Mouse (Mus musculus): ENCODE results near the gene Zfp12. TPM values are rescaled to one million over a fixed set of nuclear protein-coding genes. Genes with fewer than 3 reads are reported as not detected.

Gene Zfp12
- polyA plus RNA-seq, 1 experiment from 2014 or later: 16.3 TPM

DNA sequence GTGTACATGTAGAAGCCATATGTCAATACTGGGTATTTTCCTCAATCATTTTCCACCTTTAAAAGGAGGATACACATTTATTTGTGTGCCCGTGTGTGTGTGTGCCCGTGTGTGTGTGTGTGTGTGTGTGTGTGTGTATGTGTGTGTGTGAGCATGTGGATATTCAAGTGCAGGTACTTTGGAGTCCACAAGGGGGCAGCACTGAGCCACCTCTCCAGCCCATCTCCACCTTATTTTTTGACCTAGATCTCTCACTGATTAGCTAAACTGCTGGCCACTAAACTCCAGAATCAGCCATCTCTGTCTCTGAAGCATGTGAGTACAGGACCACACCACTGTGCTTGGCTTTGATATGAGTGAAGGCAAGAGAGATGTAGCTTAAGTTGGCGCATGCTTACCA, 59.9 kb downstream of the Zfp12 start:
- Histone ChIP-seq H3K9me3 (ENCODE audit: low read length) (no peaks in the 10 kb centered on the region), H3K27me3 (ENCODE audit: insufficient read depth, low read length) (peaks cover 47% of the 10 kb centered on the region), H3K36me3 (ENCODE audit: insufficient read depth, low read length) (peaks cover 12% of the 10 kb centered on the region), H3K9ac (replicated peaks; ENCODE audit: low read length) (no peak overlapping the region), H3K4me3 (ENCODE audit: low read length) (no peak overlapping the region), H3K4me2 (replicated peaks; ENCODE audit: low read depth, low read length) (no peak overlapping the region), H3K4me1 (ENCODE audit: insufficient read depth, low read length) (peaks cover 12% of the 10 kb centered on the region), H3K27ac (ENCODE audit: low read length) (no peak overlapping the region)
- no peak for ATAC-seq (ENCODE audit: low FRiP score, low TSS enrichment)
- WGBS: 100% methylated on average over 3 of the region's 3 CpGs

DNA sequence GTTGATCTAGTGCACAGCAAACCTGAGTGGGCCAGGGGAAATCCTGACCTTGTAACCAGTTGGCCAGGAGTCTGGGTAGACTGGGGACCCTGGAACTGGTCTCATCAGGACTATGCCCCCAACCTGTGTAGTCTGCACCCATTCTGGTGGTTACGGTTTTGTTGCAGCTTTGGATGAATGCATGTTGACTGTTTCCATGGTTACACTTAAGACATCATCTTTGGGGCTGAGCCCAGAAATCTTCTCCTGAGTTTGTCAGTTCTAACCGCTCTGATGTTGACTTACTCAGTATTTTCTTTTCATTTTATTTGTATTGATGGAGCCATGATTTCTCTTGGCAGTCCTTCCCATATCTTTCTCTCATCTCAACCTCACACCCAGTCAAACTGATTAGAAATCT, 60.4 kb downstream of the Zfp12 start:
- no peak overlapping the region for H3K4me2 ChIP-seq (replicated peaks; ENCODE audit: low read depth, low read length)
- no peak overlapping the region for H3K27ac ChIP-seq (ENCODE audit: low read length)
- H3K9me3 ChIP-seq (ENCODE audit: low read length): no peaks in the 10 kb centered on the region
- peaks cover 17% of the 10 kb centered on the region for H3K36me3 ChIP-seq (ENCODE audit: insufficient read depth, low read length)
- peaks cover 12% of the 10 kb centered on the region for H3K4me1 ChIP-seq (ENCODE audit: insufficient read depth, low read length)
- no peak for ATAC-seq (ENCODE audit: low FRiP score, low TSS enrichment)
- no peak overlapping the region for H3K4me3 ChIP-seq (ENCODE audit: low read length)
- 92% methylated on average over 2 of the region's 2 CpGs for WGBS
- peaks cover 42% of the 10 kb centered on the region for H3K27me3 ChIP-seq (ENCODE audit: insufficient read depth, low read length)
- no peak overlapping the region for H3K9ac ChIP-seq (replicated peaks; ENCODE audit: low read length)

DNA sequence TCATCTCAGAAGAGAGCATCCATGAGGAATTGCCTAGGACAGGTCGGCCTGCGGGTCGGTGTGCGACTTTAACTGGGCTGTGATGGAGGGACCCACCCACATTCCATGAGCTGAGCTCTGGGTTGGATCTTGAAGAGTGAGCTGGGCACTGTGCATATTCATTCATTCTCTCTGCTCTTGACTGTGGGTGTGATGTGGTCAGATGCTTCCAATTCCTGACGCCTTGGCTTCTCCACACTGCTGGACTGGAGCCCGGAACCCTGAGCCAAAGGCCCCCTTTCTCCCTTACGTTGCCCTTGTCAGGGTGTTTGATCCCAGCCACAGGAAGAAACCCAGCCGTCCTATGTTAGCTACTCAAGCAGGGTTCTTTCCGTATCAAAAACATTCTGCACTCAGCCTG, 63.0 kb downstream of the Zfp12 start:
- peaks cover 36% of the 10 kb centered on the region for H3K36me3 ChIP-seq (ENCODE audit: insufficient read depth, low read length)
- H3K27me3 ChIP-seq (ENCODE audit: insufficient read depth, low read length): peaks cover 16% of the 10 kb centered on the region
- no peaks in the 10 kb centered on the region for H3K9me3 ChIP-seq (ENCODE audit: low read length)
- H3K9ac ChIP-seq (replicated peaks; ENCODE audit: low read length): no peak overlapping the region
- no peak overlapping the region for H3K4me3 ChIP-seq (ENCODE audit: low read length)
- H3K4me1 ChIP-seq (ENCODE audit: insufficient read depth, low read length): peaks cover 10% of the 10 kb centered on the region
- no peak for ATAC-seq (ENCODE audit: low FRiP score, low TSS enrichment)
- 89% methylated on average over 9 of the region's 9 CpGs for WGBS
- H3K27ac ChIP-seq (ENCODE audit: low read length): no peak overlapping the region
- H3K4me2 ChIP-seq (replicated peaks; ENCODE audit: low read depth, low read length): no peak overlapping the region

- ATAC-seq (ENCODE audit: low FRiP score, low TSS enrichment): no peak
Observed at GRCm38 (mm10) chr5:143298391-143298790, 63.4 kb downstream of the Zfp12 start.

More at GRCm38 (mm10) chr5:143298391-143298790, 63.4 kb downstream of the Zfp12 start:
- H3K9me3 ChIP-seq (ENCODE audit: low read length): no peaks in the 10 kb centered on the region
- H3K4me1 ChIP-seq (ENCODE audit: insufficient read depth, low read length): peaks cover 6% of the 10 kb centered on the region
- H3K4me3 ChIP-seq (ENCODE audit: low read length): no peak overlapping the region
- 94% methylated on average over 7 of the region's 7 CpGs for WGBS
- H3K27me3 ChIP-seq (ENCODE audit: insufficient read depth, low read length): peaks cover 11% of the 10 kb centered on the region
- H3K4me2 ChIP-seq (replicated peaks; ENCODE audit: low read depth, low read length): no peak overlapping the region
- peaks cover 40% of the 10 kb centered on the region for H3K36me3 ChIP-seq (ENCODE audit: insufficient read depth, low read length)
- no peak overlapping the region for H3K27ac ChIP-seq (ENCODE audit: low read length)
- H3K9ac ChIP-seq (replicated peaks; ENCODE audit: low read length): no peak overlapping the region

Other genes starting within 250 kb of the Zfp12 start
- 39.4 and 46.2 TPM in 2 replicates for gene Rnf216, start 122.2 kb upstream of the Zfp12 start, polyA plus RNA-seq (2015; fragmentation: Nextera tagmentation; extraction: Ambion mirVana)
- not detected in 2 replicates for gene Olfr718-ps1, start 87.6 kb upstream of the Zfp12 start, polyA plus RNA-seq (2015; fragmentation: Nextera tagmentation; extraction: Ambion mirVana)
- 11.6 and 14.4 TPM in 2 replicates for gene Rbak, start 54.4 kb upstream of the Zfp12 start, polyA plus RNA-seq (2015; fragmentation: Nextera tagmentation; extraction: Ambion mirVana)
- gene Spdye4b, start 54.1 kb upstream of the Zfp12 start, polyA plus RNA-seq (2015; fragmentation: Nextera tagmentation; extraction: Ambion mirVana): not detected in 2 replicates
- not detected in 2 replicates for gene Spdye4a, start 8.3 kb upstream of the Zfp12 start, polyA plus RNA-seq (2015; fragmentation: Nextera tagmentation; extraction: Ambion mirVana)
- 1.4 and 2.3 TPM in 2 replicates for gene Zfp316, start 34.9 kb downstream of the Zfp12 start, polyA plus RNA-seq (2015; fragmentation: Nextera tagmentation; extraction: Ambion mirVana)
- gene Zfp853, start 58.5 kb downstream of the Zfp12 start, polyA plus RNA-seq (2015; fragmentation: Nextera tagmentation; extraction: Ambion mirVana): 0.05 TPM in 2 replicates
- gene E130309D02Rik, start 80.2 kb downstream of the Zfp12 start, polyA plus RNA-seq (2015; fragmentation: Nextera tagmentation; extraction: Ambion mirVana): 39.4 and 43.7 TPM in 2 replicates
- gene Zdhhc4, start 94.1 kb downstream of the Zfp12 start, polyA plus RNA-seq (2015; fragmentation: Nextera tagmentation; extraction: Ambion mirVana): 81.9 and 82.7 TPM in 2 replicates
- 0.05 and 0.07 TPM in 2 replicates for gene Grid2ip, start 122.2 kb downstream of the Zfp12 start, polyA plus RNA-seq (2015; fragmentation: Nextera tagmentation; extraction: Ambion mirVana)
- 317 and 349 TPM in 2 replicates for gene Kdelr2, start 168.7 kb downstream of the Zfp12 start, polyA plus RNA-seq (2015; fragmentation: Nextera tagmentation; extraction: Ambion mirVana)
- 8.9 and 9.0 TPM in 2 replicates for gene Daglb, start 229.4 kb downstream of the Zfp12 start, polyA plus RNA-seq (2015; fragmentation: Nextera tagmentation; extraction: Ambion mirVana)